Mouse (Mus musculus) hindbrain, embryonic 11.5 days (tissue): ENCODE data around the gene Mrps33. TPM values are rescaled to one million over a fixed set of nuclear protein-coding genes. Genes with fewer than 3 reads are reported as not detected.

Experiments used
- ATAC-seq: fragments of 200-750 bp; cut with Nextera tagmentation; 2 replicates; pipeline ENCODE4 v1.8.0; 2017; ENCODE audit warnings: mild to moderate bottlenecking, moderate TSS enrichment, moderate library complexity; ENCODE audit not compliant: low FRiP score
- DNase-seq: peaks from one replicate; pipeline ENCODE4 v3.0.0-alpha.2; 2015; ENCODE audit warnings: low spot score
- H3K27ac ChIP-seq: fragments of 300-500 bp; sonication (generic); 2 replicates; pipeline ENCODE4 v1.5.1; 2014; ENCODE audit warnings: mild to moderate bottlenecking, low read depth, low read length
- H3K27me3 ChIP-seq: fragments of 300-500 bp; sonication (generic); 2 replicates; pipeline ENCODE4 v1.6.1; 2014; ENCODE audit warnings: mild to moderate bottlenecking, low read length, moderate library complexity, mixed read lengths; ENCODE audit not compliant: control insufficient read depth, insufficient read depth
- H3K36me3 ChIP-seq: fragments of 300-500 bp; sonication (generic); 2 replicates; pipeline ENCODE4 v1.6.1; 2014; ENCODE audit warnings: mild to moderate bottlenecking, low read length, moderate library complexity, mixed read lengths; ENCODE audit not compliant: control insufficient read depth, insufficient read depth
- H3K4me1 ChIP-seq: fragments of 300-500 bp; sonication (generic); replicated peaks from 2 replicates; pipeline ENCODE4 v1.6.1; 2014; ENCODE audit warnings: low read length, mixed read lengths; ENCODE audit not compliant: control insufficient read depth, insufficient read depth
- H3K4me2 ChIP-seq: fragments of 300-500 bp; sonication (generic); replicated peaks from 2 replicates; pipeline ENCODE4 v1.6.1; 2014; ENCODE audit warnings: mild to moderate bottlenecking, low read depth, low read length
- H3K4me3 ChIP-seq: fragments of 300-500 bp; sonication (generic); 2 replicates; pipeline ENCODE4 v1.5.1; 2014; ENCODE audit warnings: low read depth, low read length
- H3K9ac ChIP-seq: fragments of 300-500 bp; sonication (generic); 2 replicates; pipeline ENCODE4 v1.6.1; 2014; ENCODE audit warnings: low read depth, low read length
- H3K9me3 ChIP-seq: fragments of 300-500 bp; sonication (generic); 2 replicates; pipeline ENCODE4 v1.6.1; 2016; ENCODE audit warnings: low read length; ENCODE audit not compliant: control insufficient read depth
- WGBS: fragments of 180-500 bp; shearing (Covaris S2); extraction: QIAGEN DNeasy Blood & Tissue Kit; methylation state at CpG from one replicate; pipeline ENCODE4 v1.1.7; 2014; 5-methylcytosine and 5-hydroxymethylcytosine counted together
- polyA plus RNA-seq: library from polyadenylated mRNA; unstranded; fragments of >200 nt; fragmentation: Nextera tagmentation; extraction: Ambion mirVana; gene quantifications from 2 replicates; pipeline ENCODE4 v1.2.1, GENCODE M21; 2014

Gene Mrps33
- polyA plus RNA-seq, 1 experiment from 2014 or later, result 245 TPM

GRCm38 (mm10) chr6:39807050-39807560 lies 3.7 kb downstream of the Mrps33 start:
- Histone ChIP-seq H3K4me2 (no peak overlapping the region), H3K4me3 (no peak overlapping the region), H3K4me1 (no peaks in the 10 kb centered on the region), H3K36me3 (no peaks in the 10 kb centered on the region), H3K9ac (no peak overlapping the region), H3K27ac (no peak overlapping the region), H3K27me3 (no peaks in the 10 kb centered on the region), H3K9me3 (no peaks in the 10 kb centered on the region)
- DNase-seq, result no peak
- no peak for ATAC-seq
- 96% methylated on average over 7 of the region's 7 CpGs for WGBS

GRCm38 (mm10) chr6:39806336-39806735 lies 4.5 kb downstream of the Mrps33 start:
- no peaks in the 10 kb centered on the region for H3K9me3 ChIP-seq
- WGBS, result 84% methylated on average over 7 of the region's 7 CpGs
- no peaks in the 10 kb centered on the region for H3K27me3 ChIP-seq
- H3K4me3 ChIP-seq, result no peak overlapping the region
- peak overlapping the region; percentile 54; the same call in 1 of the 2 replicates for H3K27ac ChIP-seq
- H3K4me1 ChIP-seq, result no peaks in the 10 kb centered on the region
- DNase-seq (no peak), ATAC-seq (no peak)
- no peaks in the 10 kb centered on the region for H3K36me3 ChIP-seq
- no peak overlapping the region for H3K4me2 ChIP-seq
- H3K9ac ChIP-seq, result no peak overlapping the region

GRCm38 (mm10) chr6:39805916-39806315 lies 4.9 kb downstream of the Mrps33 start:
- no peak overlapping the region for H3K4me2 ChIP-seq
- H3K4me3 ChIP-seq, result no peak overlapping the region
- peak; percentile 51; the same call in 1 of the 2 replicates for ATAC-seq
- peak; percentile 56 for DNase-seq
- peak overlapping the region; percentile 61; the same call in 1 of the 2 replicates for H3K27ac ChIP-seq
- WGBS, result 56% methylated on average over 3 of the region's 3 CpGs
- no peak overlapping the region for H3K9ac ChIP-seq
- H3K9me3 ChIP-seq, result no peaks in the 10 kb centered on the region
- no peaks in the 10 kb centered on the region for H3K4me1 ChIP-seq
- H3K36me3 ChIP-seq, result no peaks in the 10 kb centered on the region
- no peaks in the 10 kb centered on the region for H3K27me3 ChIP-seq

GRCm38 (mm10) chr6:39800977-39801376 lies 9.8 kb downstream of the Mrps33 start:
- no peaks in the 10 kb centered on the region for H3K36me3 ChIP-seq
- DNase-seq (no peak), ATAC-seq (no peak)
- H3K9ac ChIP-seq, result no peak overlapping the region
- no peak overlapping the region for H3K4me2 ChIP-seq
- no peaks in the 10 kb centered on the region for H3K27me3 ChIP-seq
- WGBS, result 95% methylated on average over 7 of the region's 7 CpGs
- no peak overlapping the region for H3K4me3 ChIP-seq
- H3K9me3 ChIP-seq, result no peaks in the 10 kb centered on the region
- no peaks in the 10 kb centered on the region for H3K4me1 ChIP-seq
- no peak overlapping the region for H3K27ac ChIP-seq

- Histone ChIP-seq H3K9me3 (no peaks in the 10 kb centered on the region), H3K27ac (no peak overlapping the region), H3K9ac (no peak overlapping the region), H3K4me2 (no peak overlapping the region), H3K27me3 (no peaks in the 10 kb centered on the region), H3K4me1 (no peaks in the 10 kb centered on the region), H3K36me3 (no peaks in the 10 kb centered on the region), H3K4me3 (no peak overlapping the region)
- WGBS, result 64% methylated on average over 2 of the region's 2 CpGs
- no peak for ATAC-seq
- DNase-seq, result no peak
Observed at GRCm38 (mm10) chr6:39797076-39797475, 13.7 kb downstream of the Mrps33 start.

- no peak overlapping the region for H3K4me2 ChIP-seq
- H3K9me3 ChIP-seq, result no peaks in the 10 kb centered on the region
- H3K36me3 ChIP-seq, result no peaks in the 10 kb centered on the region
- H3K27me3 ChIP-seq, result no peaks in the 10 kb centered on the region
- H3K9ac ChIP-seq, result no peak overlapping the region
- no peak overlapping the region for H3K4me3 ChIP-seq
- H3K4me1 ChIP-seq, result no peaks in the 10 kb centered on the region
- WGBS, result 91% methylated on average over 1 of the region's 1 CpGs
- no peak for ATAC-seq
- no peak overlapping the region for H3K27ac ChIP-seq
- no peak for DNase-seq
Observed at GRCm38 (mm10) chr6:39796150-39796549, 14.6 kb downstream of the Mrps33 start.

GRCm38 (mm10) chr6:39791806-39792205 lies 19.0 kb downstream of the Mrps33 start:
- Histone ChIP-seq H3K27me3 (no peaks in the 10 kb centered on the region), H3K4me1 (0 out of 2 replicates have a peak, but pooled peaks cover 3% of the 10 kb centered on the region), H3K27ac (no peak overlapping the region), H3K9ac (no peak overlapping the region), H3K9me3 (no peaks in the 10 kb centered on the region), H3K4me3 (no peak overlapping the region), H3K4me2 (no peak overlapping the region), H3K36me3 (no peaks in the 10 kb centered on the region)
- 66% methylated on average over 5 of the region's 5 CpGs for WGBS
- DNase-seq (no peak), ATAC-seq (no peak)

- 0 out of 2 replicates have a peak, but pooled peaks cover 3% of the 10 kb centered on the region for H3K4me1 ChIP-seq
- H3K9ac ChIP-seq, result no peak overlapping the region
- no peak overlapping the region for H3K4me2 ChIP-seq
- no peaks in the 10 kb centered on the region for H3K27me3 ChIP-seq
- no peaks in the 10 kb centered on the region for H3K36me3 ChIP-seq
- no peak overlapping the region for H3K27ac ChIP-seq
- no peak for ATAC-seq
- no peaks in the 10 kb centered on the region for H3K9me3 ChIP-seq
- no peak for DNase-seq
- H3K4me3 ChIP-seq, result no peak overlapping the region
Observed at GRCm38 (mm10) chr6:39788408-39788807, 22.4 kb downstream of the Mrps33 start.

- ATAC-seq, result peak; percentile 40; the same call in 1 of the 2 replicates
- WGBS, result 8% methylated on average over 9 of the region's 9 CpGs
Observed at GRCm38 (mm10) chr6:39787783-39788182, 23.0 kb downstream of the Mrps33 start.

More at GRCm38 (mm10) chr6:39787783-39788182, 23.0 kb downstream of the Mrps33 start:
- H3K4me2 ChIP-seq, result 0 out of 2 replicates have a peak overlapping the region, but pooled peaks have one; percentile 0
- H3K9me3 ChIP-seq, result no peaks in the 10 kb centered on the region
- no peaks in the 10 kb centered on the region for H3K36me3 ChIP-seq
- H3K27me3 ChIP-seq, result no peaks in the 10 kb centered on the region
- H3K4me3 ChIP-seq, result no peak overlapping the region
- DNase-seq, result peak; percentile 43
- no peak overlapping the region for H3K9ac ChIP-seq
- H3K27ac ChIP-seq, result no peak overlapping the region
- H3K4me1 ChIP-seq, result 0 out of 2 replicates have a peak, but pooled peaks cover 3% of the 10 kb centered on the region
